Mouse (Mus musculus): ENCODE measurements around the gene Zfp788. TPM values are rescaled to one million over a fixed set of nuclear protein-coding genes. Genes with fewer than 3 reads are reported as not detected.
"Not testable (repeated sequence)": the region's sequence is repeated elsewhere in the genome, so short reads cannot be mapped to it uniquely, and the experiment has no call there.

Gene Zfp788
- polyA plus RNA-seq (2012; ENCODE audit: insufficient read depth, insufficient read length, low replicate concordance, missing spikeins) = not detected in 2 replicates

DNA sequence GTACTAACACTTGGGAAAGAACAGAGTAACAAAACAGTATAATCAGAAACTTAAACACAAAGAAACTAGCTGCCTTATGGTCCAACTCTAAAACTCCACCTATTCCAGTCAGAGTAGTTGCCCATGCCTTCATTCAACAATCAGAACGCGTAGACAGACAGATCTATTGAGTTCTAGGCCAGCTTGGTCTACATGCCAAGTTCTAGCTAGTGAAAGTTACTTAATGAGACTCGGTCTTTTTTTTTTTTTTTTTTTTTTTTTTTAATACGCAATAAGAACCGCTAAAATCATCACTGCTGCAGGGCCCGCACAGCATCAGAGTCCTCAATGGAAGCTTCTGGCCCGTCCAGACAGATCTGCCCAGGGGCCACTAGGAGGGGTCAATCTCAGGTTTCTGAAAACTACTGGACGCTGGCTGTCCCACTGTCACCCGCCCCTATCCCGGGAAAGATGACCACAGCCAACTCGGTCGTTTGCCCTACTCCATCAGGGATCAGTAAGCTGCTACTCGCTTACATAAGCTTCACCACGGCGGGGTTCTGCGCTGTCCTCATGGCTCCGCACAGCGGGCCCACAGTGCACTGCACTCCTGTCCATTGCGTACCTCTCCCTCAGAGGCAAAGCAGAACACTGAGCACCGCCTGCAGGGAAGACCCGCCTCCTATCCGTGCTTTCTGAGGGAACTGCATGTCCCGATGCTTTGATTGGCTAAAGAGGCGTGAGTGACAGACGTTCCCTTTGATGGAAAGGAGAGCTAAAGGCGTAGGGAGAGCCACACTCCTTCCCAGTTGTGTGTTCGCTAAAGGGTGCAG, at the start of gene Zfp788:
TSS of gene Zfp788 (plus strand) at position 795 of the 812 bp plus-strand sequence.
- peak within 1 kb of the TSS; percentile 96 for H3K4me3 ChIP-seq (ENCODE audit: insufficient read depth, low read depth, low read length)
- TF ChIP-seq CTCF (IDR thresholded peaks at IDR 0.05; ENCODE audit: insufficient read depth, low read depth, low read length) (no peak), POLR2A (IDR thresholded peaks at IDR 0.05; ENCODE audit: insufficient read depth, low read depth, low read length) (peak; percentile 47; the same call in 1 of the 2 replicates)
- under 1% methylated on average over 27 of the region's 27 CpGs for WGBS
- H3K4me1 ChIP-seq (ENCODE audit: control insufficient read depth, insufficient read depth, low read length) = peaks cover 2% of the 10 kb centered on the region; the same call in 1 of the 2 replicates
- peak within 1 kb of the TSS; percentile 98 for H3K27ac ChIP-seq (ENCODE audit: insufficient read depth, low read depth, low read length)

- not testable (repeated sequence) for H3K27ac ChIP-seq (ENCODE audit: insufficient read depth, low read depth, low read length); H3K4me1 ChIP-seq (ENCODE audit: control insufficient read depth, insufficient read depth, low read length); H3K4me3 ChIP-seq (ENCODE audit: insufficient read depth, low read depth, low read length)
Measured at GRCm38 (mm10) chr7:41587831-41588230, 45.2 kb upstream of the Zfp788 start.

GRCm38 (mm10) chr7:41598615-41599014, 34.4 kb upstream of the Zfp788 start:
- H3K27ac ChIP-seq (ENCODE audit: insufficient read depth, low read depth, low read length) = peak overlapping the region; percentile 63
- peak overlapping the region; percentile 85 for H3K4me3 ChIP-seq (ENCODE audit: insufficient read depth, low read depth, low read length)
- TF ChIP-seq CTCF (IDR thresholded peaks at IDR 0.05; ENCODE audit: insufficient read depth, low read depth, low read length) (no peak), POLR2A (IDR thresholded peaks at IDR 0.05; ENCODE audit: insufficient read depth, low read depth, low read length) (no peak)
- no peaks in the 10 kb centered on the region for H3K4me1 ChIP-seq (ENCODE audit: control insufficient read depth, insufficient read depth, low read length)
- WGBS = 51% methylated on average over 5 of the region's 5 CpGs

DNA sequence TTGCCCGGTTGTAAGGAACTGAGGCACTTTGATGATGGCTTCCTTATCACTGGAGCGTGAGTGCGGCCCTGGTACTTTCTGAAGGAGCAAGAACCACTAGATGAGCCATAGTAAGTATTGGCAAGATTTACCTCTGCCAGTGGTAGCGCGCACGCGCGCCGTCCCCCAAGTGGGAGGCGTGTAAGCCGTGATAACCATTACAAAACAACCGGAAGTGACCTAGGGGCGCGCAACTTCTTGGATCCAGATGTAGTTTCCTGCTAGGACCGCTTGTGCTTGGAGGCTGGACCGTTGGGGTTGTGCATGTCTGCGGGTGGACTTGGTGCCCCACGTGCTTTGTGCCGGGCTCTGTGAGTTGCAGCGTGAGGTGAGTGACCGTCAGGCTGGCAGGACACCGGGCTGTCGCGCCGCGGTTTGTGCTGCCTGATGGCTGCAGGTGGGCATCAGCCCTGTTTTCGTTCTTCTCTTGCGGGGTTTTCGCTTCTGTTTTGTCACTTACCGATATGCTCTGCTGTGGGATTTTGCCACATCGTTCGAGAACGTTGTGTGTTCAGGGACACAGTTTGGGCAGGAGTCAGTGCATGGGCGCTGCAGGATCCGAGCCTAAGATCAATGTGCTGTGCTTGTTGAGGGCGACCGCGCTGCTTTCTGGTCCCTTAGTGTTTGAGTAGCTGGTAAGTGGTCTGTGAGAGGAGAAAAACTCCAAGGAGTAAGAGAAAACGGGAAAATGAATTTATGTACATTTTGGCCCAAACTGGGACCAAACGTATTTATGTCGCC, 33.8 kb upstream of the Zfp788 start, which contains the start of gene 2610021A01Rik:
TSS of gene 2610021A01Rik (plus strand) at position 197 of the 780 bp plus-strand sequence.
- Histone ChIP-seq H3K4me1 (ENCODE audit: control insufficient read depth, insufficient read depth, low read length) (no peaks in the 10 kb centered on the region), H3K27ac (ENCODE audit: insufficient read depth, low read depth, low read length) (peak within 1 kb of the TSS; percentile 63), H3K4me3 (ENCODE audit: insufficient read depth, low read depth, low read length) (peak within 1 kb of the TSS; percentile 85)
- under 1% methylated on average over 41 of the region's 41 CpGs for WGBS
- TF ChIP-seq POLR2A (IDR thresholded peaks at IDR 0.05; ENCODE audit: insufficient read depth, low read depth, low read length) (peak; percentile 57; the same call in 1 of the 2 replicates), CTCF (IDR thresholded peaks at IDR 0.05; ENCODE audit: insufficient read depth, low read depth, low read length) (no peak)

DNA sequence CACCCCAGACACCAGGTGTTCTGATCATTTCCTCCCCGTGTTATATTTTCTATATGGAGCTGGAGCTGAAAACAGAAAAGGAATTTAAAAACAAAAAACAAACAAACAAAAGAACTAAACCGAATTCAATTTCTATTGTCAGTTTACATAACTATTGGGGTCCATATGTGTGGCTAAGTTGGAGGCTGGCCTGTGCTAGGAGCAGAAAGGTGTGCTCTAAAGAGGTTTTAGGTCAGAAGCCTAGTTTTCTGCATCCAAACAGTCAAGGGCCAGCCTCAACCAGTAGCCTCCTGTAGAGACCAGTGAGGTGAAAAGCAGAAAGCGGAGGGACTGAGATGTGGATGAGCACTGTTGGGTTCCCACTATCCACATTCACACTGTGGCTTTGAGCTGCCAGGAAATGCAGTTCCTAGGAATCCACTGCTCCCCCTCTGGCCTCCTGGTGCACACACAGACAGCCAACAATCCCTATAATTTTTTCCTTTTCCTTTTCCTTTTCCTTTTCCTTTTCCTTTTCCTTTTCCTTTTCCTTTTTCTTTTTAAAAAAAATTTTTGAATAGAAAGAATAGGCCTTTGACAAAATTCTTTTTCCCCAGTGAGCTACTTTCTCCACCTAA, 33.0 kb upstream of the Zfp788 start:
- TF ChIP-seq CTCF (IDR thresholded peaks at IDR 0.05; ENCODE audit: insufficient read depth, low read depth, low read length) = no peak
- no peak for TF ChIP-seq POLR2A (IDR thresholded peaks at IDR 0.05; ENCODE audit: insufficient read depth, low read depth, low read length)
- WGBS = 6% methylated on average over 3 of the region's 3 CpGs
- H3K4me1 ChIP-seq (ENCODE audit: control insufficient read depth, insufficient read depth, low read length) = no peaks in the 10 kb centered on the region
- H3K27ac ChIP-seq (ENCODE audit: insufficient read depth, low read depth, low read length) = no peak overlapping the region
- peak overlapping the region; percentile 85; the same call in 1 of the 2 replicates for H3K4me3 ChIP-seq (ENCODE audit: insufficient read depth, low read depth, low read length)

GRCm38 (mm10) chr7:41611654-41612053, 21.3 kb upstream of the Zfp788 start:
- TF ChIP-seq POLR2A (IDR thresholded peaks at IDR 0.05; ENCODE audit: insufficient read depth, low read depth, low read length) (no peak), CTCF (IDR thresholded peaks at IDR 0.05; ENCODE audit: insufficient read depth, low read depth, low read length) (no peak)
- WGBS = 86% methylated on average over 3 of the region's 3 CpGs

GRCm38 (mm10) chr7:41616241-41616640, 16.8 kb upstream of the Zfp788 start:
- not testable (repeated sequence) for H3K27ac ChIP-seq (ENCODE audit: insufficient read depth, low read depth, low read length); H3K4me1 ChIP-seq (ENCODE audit: control insufficient read depth, insufficient read depth, low read length); H3K4me3 ChIP-seq (ENCODE audit: insufficient read depth, low read depth, low read length)
- 98% methylated on average over 1 of the region's 1 CpGs for WGBS

More at GRCm38 (mm10) chr7:41611654-41612053, 21.3 kb upstream of the Zfp788 start:
- Histone ChIP-seq H3K4me3 (ENCODE audit: insufficient read depth, low read depth, low read length) (no peak overlapping the region), H3K27ac (ENCODE audit: insufficient read depth, low read depth, low read length) (no peak overlapping the region), H3K4me1 (ENCODE audit: control insufficient read depth, insufficient read depth, low read length) (no peaks in the 10 kb centered on the region)

GRCm38 (mm10) chr7:41633221-41633984, 400 bp downstream of the Zfp788 start:
- TF ChIP-seq CTCF (IDR thresholded peaks at IDR 0.05; ENCODE audit: insufficient read depth, low read depth, low read length) (no peak), POLR2A (IDR thresholded peaks at IDR 0.05; ENCODE audit: insufficient read depth, low read depth, low read length) (peak; percentile 65)
- H3K4me3 ChIP-seq (ENCODE audit: insufficient read depth, low read depth, low read length) = peak overlapping the region; percentile 96
- under 1% methylated on average over 26 of the region's 26 CpGs for WGBS
- H3K4me1 ChIP-seq (ENCODE audit: control insufficient read depth, insufficient read depth, low read length) = peaks cover 2% of the 10 kb centered on the region; the same call in 1 of the 2 replicates
- H3K27ac ChIP-seq (ENCODE audit: insufficient read depth, low read depth, low read length) = peak overlapping the region; percentile 98

DNA sequence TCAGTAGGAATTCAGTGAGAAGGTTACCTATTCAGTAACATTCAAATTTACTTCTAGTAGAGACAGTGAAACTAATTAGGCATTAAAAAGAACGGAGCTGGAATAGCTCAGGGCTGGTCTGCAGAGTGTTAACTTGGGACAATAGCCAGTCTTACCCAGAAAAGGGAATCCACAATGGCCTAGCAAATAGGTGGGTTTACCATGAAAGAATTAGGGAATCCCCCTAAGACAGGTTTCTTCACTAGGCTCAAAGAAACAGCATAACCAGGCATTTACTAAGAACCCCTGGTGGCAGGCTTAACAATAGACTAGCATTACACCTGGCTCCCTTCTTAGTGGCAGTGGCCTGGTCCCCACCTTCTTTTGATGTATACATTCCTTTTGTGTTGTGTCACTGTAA, 41.3 kb downstream of the Zfp788 start:
- not testable (repeated sequence) for H3K4me1 ChIP-seq (ENCODE audit: control insufficient read depth, insufficient read depth, low read length); H3K27ac ChIP-seq (ENCODE audit: insufficient read depth, low read depth, low read length); H3K4me3 ChIP-seq (ENCODE audit: insufficient read depth, low read depth, low read length)
- 65% methylated on average over 1 of the region's 1 CpGs for WGBS

Measured in olfactory bulb, adult 2 months (tissue).